Mouse (Mus musculus): ENCODE results near the gene Rab7b. TPM values are rescaled to one million over a fixed set of nuclear protein-coding genes. Genes with fewer than 3 reads are reported as not detected.

The Rab7b gene
- total and polyA plus RNA-seq, 2 experiments from 2014 or later = 2.8 to 3.1 TPM

DNA sequence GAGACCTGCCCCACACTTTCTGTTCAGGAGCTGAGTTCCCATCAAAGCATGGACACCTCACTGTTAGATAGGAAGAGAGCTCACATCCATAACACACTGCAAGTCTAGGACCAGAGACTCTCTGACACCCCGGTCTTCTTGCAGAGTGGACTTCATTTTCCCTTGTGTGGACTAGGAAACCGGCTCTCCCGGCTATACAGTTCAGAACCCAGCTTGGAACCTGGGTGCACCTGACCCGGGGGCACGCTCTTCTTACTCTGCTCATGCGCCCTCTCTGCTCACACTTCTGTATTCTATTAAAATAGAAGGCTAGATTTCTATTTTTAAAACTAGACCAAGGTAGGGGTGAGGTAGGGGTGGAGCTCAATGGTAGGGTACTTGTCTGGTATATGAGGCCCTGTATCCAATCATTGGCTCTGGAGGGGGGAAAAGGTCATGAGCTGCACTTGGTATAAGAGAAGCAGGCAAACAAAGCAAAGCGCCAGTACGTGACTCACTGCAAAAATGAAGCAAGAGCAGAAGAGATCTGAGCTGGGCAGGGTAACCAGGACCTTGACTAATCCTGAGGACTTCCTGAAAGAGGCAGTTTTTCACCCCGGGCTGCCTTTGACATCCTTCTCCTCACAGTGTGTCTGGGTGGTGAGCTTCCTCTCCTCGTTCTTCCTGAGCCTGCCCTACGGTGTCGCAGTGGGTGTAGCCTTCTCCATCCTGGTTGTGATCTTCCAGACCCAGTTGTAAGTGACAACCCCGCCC, 72.8 kb downstream of the Rab7b start:
- TF ChIP-seq EP300 (IDR thresholded peaks at IDR 0.05; ENCODE audit: low read depth) = no peak
- no peak for TF ChIP-seq CTCF (IDR thresholded peaks at IDR 0.05; ENCODE audit: low read depth)
- WGBS = 68% methylated on average over 13 of the region's 13 CpGs
- H3K4me1 ChIP-seq (ENCODE audit: control insufficient read depth, insufficient read depth) = no peaks in the 10 kb centered on the region
- H3K27ac ChIP-seq (ENCODE audit: low read depth) = no peak overlapping the region
- DNase-seq (ENCODE audit: low spot score) (no peak), ATAC-seq (ENCODE audit: insufficient read depth, low read depth) (no peak)
- no peak overlapping the region for H3K4me2 ChIP-seq (ENCODE audit: low read depth, low read length)
- no peaks in the 10 kb centered on the region for H3K36me3 ChIP-seq (replicated peaks; ENCODE audit: control insufficient read depth, insufficient read depth, low read length)
- no peak overlapping the region for H3K4me3 ChIP-seq (ENCODE audit: low read depth, low read length)
- H3K9me3 ChIP-seq (replicated peaks; ENCODE audit: control insufficient read depth, low read length) = no peaks in the 10 kb centered on the region
- no peak overlapping the region for H3K9ac ChIP-seq (replicated peaks; ENCODE audit: low read depth, low read length)
- no peaks in the 10 kb centered on the region for H3K27me3 ChIP-seq (ENCODE audit: control insufficient read depth, insufficient read depth, low read length)

DNA sequence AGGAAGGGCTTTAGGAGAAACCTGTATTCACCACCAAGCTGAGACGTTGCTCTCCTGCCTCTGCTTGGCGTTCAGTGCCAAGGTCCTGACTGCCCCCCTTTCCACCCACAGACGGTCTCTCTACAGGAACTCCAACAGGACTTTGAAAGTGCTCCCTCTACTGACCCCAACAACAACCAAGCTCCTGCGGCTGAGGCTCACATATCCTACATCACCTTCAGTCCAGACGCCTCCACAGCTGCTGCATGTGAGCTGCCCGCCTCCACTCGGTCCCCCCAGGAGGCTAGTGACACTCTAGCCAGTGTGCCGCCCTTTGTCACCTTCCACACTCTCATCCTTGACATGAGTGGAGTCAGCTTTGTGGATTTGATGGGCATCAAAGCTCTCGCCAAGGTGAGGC, 75.2 kb downstream of the Rab7b start:
- no peak for DNase-seq (ENCODE audit: low spot score)

DNA sequence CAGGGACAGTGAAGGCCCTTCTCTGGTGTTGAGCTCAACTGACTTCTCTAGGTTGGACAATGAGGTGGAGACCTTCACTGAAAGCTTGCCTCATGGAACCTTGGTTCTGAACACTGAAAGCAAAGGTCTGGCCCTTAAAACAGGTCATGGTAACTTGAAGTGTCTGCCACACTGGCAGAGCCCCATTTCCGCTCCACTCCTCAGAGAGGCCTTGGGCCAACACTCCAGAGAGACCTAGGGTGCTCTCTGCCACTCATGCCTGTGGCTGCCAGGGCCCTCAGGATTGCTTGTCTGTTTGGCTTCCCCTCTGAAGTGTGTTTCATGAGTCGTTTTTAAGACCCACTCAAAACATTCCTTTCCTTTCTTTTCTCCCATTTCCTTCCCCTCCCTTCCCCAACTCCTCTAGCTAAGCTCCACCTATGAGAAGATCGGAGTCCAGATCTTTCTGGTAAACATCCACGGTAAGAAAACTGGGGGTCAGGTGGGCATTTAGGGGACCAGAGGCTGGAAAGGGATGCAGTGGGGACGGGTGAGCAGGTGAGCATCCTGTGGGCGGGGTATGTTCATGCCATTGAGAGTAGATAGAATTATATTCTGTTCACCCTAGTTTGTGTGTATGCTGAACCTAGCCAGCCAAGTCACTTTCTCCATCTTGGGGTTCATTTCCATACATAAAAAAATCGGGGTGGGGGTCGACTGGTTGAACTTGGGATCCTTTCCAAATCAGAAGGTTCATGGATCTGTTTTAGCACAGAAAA, 76.3 kb downstream of the Rab7b start:
- TF ChIP-seq EP300 (IDR thresholded peaks at IDR 0.05; ENCODE audit: low read depth) = no peak
- TF ChIP-seq CTCF (IDR thresholded peaks at IDR 0.05; ENCODE audit: low read depth) = no peak
- WGBS = 52% methylated on average over 8 of the region's 8 CpGs
- no peak overlapping the region for H3K9ac ChIP-seq (replicated peaks; ENCODE audit: low read depth, low read length)
- H3K4me2 ChIP-seq (ENCODE audit: low read depth, low read length) = no peak overlapping the region
- H3K4me1 ChIP-seq (ENCODE audit: control insufficient read depth, insufficient read depth) = no peaks in the 10 kb centered on the region
- no peak overlapping the region for H3K4me3 ChIP-seq (ENCODE audit: low read depth, low read length)
- no peak for DNase-seq (ENCODE audit: low spot score)
- H3K27me3 ChIP-seq (ENCODE audit: control insufficient read depth, insufficient read depth, low read length) = no peaks in the 10 kb centered on the region
- H3K27ac ChIP-seq (ENCODE audit: low read depth) = no peak overlapping the region
- no peaks in the 10 kb centered on the region for H3K36me3 ChIP-seq (replicated peaks; ENCODE audit: control insufficient read depth, insufficient read depth, low read length)
- no peak for ATAC-seq (ENCODE audit: insufficient read depth, low read depth)
- no peaks in the 10 kb centered on the region for H3K9me3 ChIP-seq (replicated peaks; ENCODE audit: control insufficient read depth, low read length)

More for the DNA sequence above, 75.2 kb downstream of the Rab7b start:
- Histone ChIP-seq H3K9ac (replicated peaks; ENCODE audit: low read depth, low read length) (no peak overlapping the region), H3K27me3 (ENCODE audit: control insufficient read depth, insufficient read depth, low read length) (no peaks in the 10 kb centered on the region), H3K4me2 (ENCODE audit: low read depth, low read length) (no peak overlapping the region), H3K36me3 (replicated peaks; ENCODE audit: control insufficient read depth, insufficient read depth, low read length) (no peaks in the 10 kb centered on the region), H3K4me1 (ENCODE audit: control insufficient read depth, insufficient read depth) (no peaks in the 10 kb centered on the region), H3K9me3 (replicated peaks; ENCODE audit: control insufficient read depth, low read length) (no peaks in the 10 kb centered on the region), H3K27ac (ENCODE audit: low read depth) (no peak overlapping the region), H3K4me3 (ENCODE audit: low read depth, low read length) (no peak overlapping the region)
- 47% methylated on average over 9 of the region's 9 CpGs for WGBS
- ATAC-seq (ENCODE audit: insufficient read depth, low read depth) = no peak
- TF ChIP-seq CTCF (IDR thresholded peaks at IDR 0.05; ENCODE audit: low read depth) (no peak; the same call in 1 of the 2 replicates), EP300 (IDR thresholded peaks at IDR 0.05; ENCODE audit: low read depth) (no peak)

Other genes with a start within 250 kb of the Rab7b start
- gene Srgap2, start 161.3 kb upstream of the Rab7b start, total RNA-seq (2014; rRNA removed; ENCODE audit: low replicate concordance) = 18.1 and 29.7 TPM in 2 replicates
- gene Srgap2, start 161.3 kb upstream of the Rab7b start, polyA plus RNA-seq (2015; fragmentation: Nextera tagmentation; extraction: Ambion mirVana) = 5.9 and 6.4 TPM in 2 replicates
- not detected in 2 replicates for gene Fam72a, start 160.8 kb upstream of the Rab7b start, total RNA-seq (2014; rRNA removed; ENCODE audit: low replicate concordance)
- 1.1 and 1.6 TPM in 2 replicates for gene Fam72a, start 160.8 kb upstream of the Rab7b start, polyA plus RNA-seq (2015; fragmentation: Nextera tagmentation; extraction: Ambion mirVana)
- gene Avpr1b, start 89.5 kb upstream of the Rab7b start, total RNA-seq (2014; rRNA removed; ENCODE audit: low replicate concordance) = not detected in 2 replicates
- gene Avpr1b, start 89.5 kb upstream of the Rab7b start, polyA plus RNA-seq (2015; fragmentation: Nextera tagmentation; extraction: Ambion mirVana) = not detected in 2 replicates
- 2.3 and 5.2 TPM in 2 replicates for gene Ctse, start 50.4 kb upstream of the Rab7b start, total RNA-seq (2014; rRNA removed; ENCODE audit: low replicate concordance)
- 0.18 and 0.27 TPM in 2 replicates for gene Ctse, start 50.4 kb upstream of the Rab7b start, polyA plus RNA-seq (2015; fragmentation: Nextera tagmentation; extraction: Ambion mirVana)
- not detected in 2 replicates for gene Slc26a9, start 55.3 kb downstream of the Rab7b start, total RNA-seq (2014; rRNA removed; ENCODE audit: low replicate concordance)
- gene Slc26a9, start 55.3 kb downstream of the Rab7b start, polyA plus RNA-seq (2015; fragmentation: Nextera tagmentation; extraction: Ambion mirVana) = 0.03 and 0.05 TPM in 2 replicates
- 1.6 and 3.5 TPM in 2 replicates for gene Pm20d1, start 108.7 kb downstream of the Rab7b start, total RNA-seq (2014; rRNA removed; ENCODE audit: low replicate concordance)
- gene Pm20d1, start 108.7 kb downstream of the Rab7b start, polyA plus RNA-seq (2015; fragmentation: Nextera tagmentation; extraction: Ambion mirVana) = 4.8 and 6.4 TPM in 2 replicates
- gene Slc41a1, start 138.8 kb downstream of the Rab7b start, total RNA-seq (2014; rRNA removed; ENCODE audit: low replicate concordance) = 24.2 and 29.7 TPM in 2 replicates
- gene Slc41a1, start 138.8 kb downstream of the Rab7b start, polyA plus RNA-seq (2015; fragmentation: Nextera tagmentation; extraction: Ambion mirVana) = 9.0 and 10.3 TPM in 2 replicates
- gene Rab29, start 178.5 kb downstream of the Rab7b start, total RNA-seq (2014; rRNA removed; ENCODE audit: low replicate concordance) = 14.7 and 16.6 TPM in 2 replicates
- 18.8 and 21.1 TPM in 2 replicates for gene Rab29, start 178.5 kb downstream of the Rab7b start, polyA plus RNA-seq (2015; fragmentation: Nextera tagmentation; extraction: Ambion mirVana)
- gene Nucks1, start 221.8 kb downstream of the Rab7b start, total RNA-seq (2014; rRNA removed; ENCODE audit: low replicate concordance) = 58.2 and 73.2 TPM in 2 replicates
- gene Nucks1, start 221.8 kb downstream of the Rab7b start, polyA plus RNA-seq (2015; fragmentation: Nextera tagmentation; extraction: Ambion mirVana) = 24.6 and 27.0 TPM in 2 replicates

Measured in heart, postnatal 0 days (tissue).